Mouse (Mus musculus) embryonic fibroblast, embryonic 13.5 days (primary cell): Measurements from ENCODE around the gene Urad. TPM values are rescaled to one million over a fixed set of nuclear protein-coding genes. Genes with fewer than 3 reads are reported as not detected.

Source experiments
- H3K27ac ChIP-seq: 2 replicates; pipeline ENCODE4 v1.5.1; 2012; ENCODE audit warnings: low read length, control low read depth, inconsistent platforms; ENCODE audit not compliant: insufficient read depth
- H3K4me1 ChIP-seq: 2 replicates; pipeline ENCODE4 v1.6.1; 2011; ENCODE audit warnings: low read length; ENCODE audit not compliant: control insufficient read depth, insufficient read depth
- H3K4me3 ChIP-seq: 2 replicates; pipeline ENCODE4 v1.5.1; 2011; ENCODE audit warnings: mild to moderate bottlenecking, control low read depth, low read length; ENCODE audit not compliant: insufficient read depth
- CTCF ChIP-seq: IDR thresholded peaks from 2 replicates; pipeline ENCODE4 v1.5.1; 2011; ENCODE audit warnings: mild to moderate bottlenecking, control low read depth, low read length, moderate library complexity, borderline replicate concordance; ENCODE audit not compliant: insufficient read depth
- POLR2A ChIP-seq: IDR thresholded peaks from 2 replicates; pipeline ENCODE4 v1.6.1; 2011; ENCODE audit warnings: low read depth, mild to moderate bottlenecking, control low read depth, low read length, moderate library complexity
- polyA plus RNA-seq: library from polyadenylated mRNA; stranded (reverse); fragments of >200 nt; gene quantifications from 2 replicates; pipeline ENCODE4 v1.2.4, GENCODE M21; 2011; ENCODE audit warnings: low read depth; ENCODE audit not compliant: missing spikeins, insufficient read length

The Urad gene
- not detected in 2 replicates for polyA plus RNA-seq

DNA sequence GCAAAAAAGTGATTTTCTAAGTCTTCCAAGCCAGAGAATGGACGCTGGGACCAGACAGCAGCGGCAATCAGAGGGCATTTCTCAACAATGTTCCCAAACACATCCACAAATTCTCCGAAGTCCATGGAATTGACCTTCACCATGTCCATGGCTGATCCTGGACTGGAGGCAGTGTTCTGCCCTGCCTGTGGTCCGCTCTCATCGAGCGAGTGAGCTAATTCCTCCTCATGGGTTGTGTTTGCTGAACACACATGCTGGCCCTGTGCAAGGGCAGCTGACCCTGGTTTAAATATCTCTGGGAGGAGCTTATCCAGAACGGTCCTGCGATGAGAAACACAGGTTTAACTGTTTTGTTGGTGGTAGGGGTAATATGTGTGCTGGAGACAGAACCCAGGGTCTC lies at the start of gene Urad:
TSS of gene Urad (minus strand) at position 258 of the 400 bp plus-strand sequence.
- H3K27ac ChIP-seq, result no peak within 1 kb of the TSS
- TF ChIP-seq POLR2A (no peak), CTCF (no peak)
- no peaks in the 10 kb centered on the region for H3K4me1 ChIP-seq
- H3K4me3 ChIP-seq, result no peak within 1 kb of the TSS

DNA sequence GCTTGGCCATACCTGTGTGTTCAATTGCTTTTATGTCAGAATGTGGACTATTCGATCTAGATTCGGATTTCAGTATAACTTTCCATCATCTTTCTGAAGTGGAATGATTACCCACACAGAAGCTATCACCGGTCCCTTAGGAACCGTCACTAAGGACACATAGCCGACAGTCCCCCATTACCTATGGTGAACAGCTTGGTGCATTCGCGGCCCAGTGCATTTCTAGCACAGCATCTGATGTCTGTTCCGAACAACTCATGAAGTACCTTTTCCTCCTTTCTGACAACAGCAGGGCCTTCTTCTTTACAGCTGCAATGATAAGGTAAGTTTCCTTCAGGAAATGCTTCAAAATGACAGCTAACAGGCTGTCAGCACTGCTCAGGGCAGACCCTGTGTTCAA lies 48.0 kb upstream of the Urad start:
- TF ChIP-seq POLR2A (no peak), CTCF (no peak)
- Histone ChIP-seq H3K4me3 (no peak overlapping the region), H3K4me1 (no peaks in the 10 kb centered on the region), H3K27ac (no peak overlapping the region)

DNA sequence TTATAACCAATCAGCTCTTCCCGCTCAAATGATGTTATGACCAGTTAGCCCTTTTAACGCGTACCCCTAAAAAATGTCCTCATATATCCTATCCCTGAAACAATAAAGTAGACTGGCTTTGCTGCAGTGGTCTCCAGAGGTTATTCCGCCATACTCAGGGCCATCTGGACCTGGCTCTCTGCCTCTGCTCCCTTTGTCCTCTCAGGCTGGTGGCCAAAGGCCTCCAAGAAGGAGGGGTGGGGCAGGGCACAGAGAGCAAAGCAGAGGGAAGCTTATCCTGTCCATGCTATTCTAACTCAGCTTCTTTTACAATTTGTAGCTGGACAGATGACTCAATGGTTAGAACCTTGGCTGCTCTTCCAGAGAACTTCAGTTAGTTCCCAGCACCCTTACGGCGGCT lies 46.0 kb upstream of the Urad start:
- no peak overlapping the region for H3K27ac ChIP-seq
- H3K4me1 ChIP-seq, result no peaks in the 10 kb centered on the region
- no peak overlapping the region for H3K4me3 ChIP-seq
- TF ChIP-seq CTCF (no peak), POLR2A (no peak)

DNA sequence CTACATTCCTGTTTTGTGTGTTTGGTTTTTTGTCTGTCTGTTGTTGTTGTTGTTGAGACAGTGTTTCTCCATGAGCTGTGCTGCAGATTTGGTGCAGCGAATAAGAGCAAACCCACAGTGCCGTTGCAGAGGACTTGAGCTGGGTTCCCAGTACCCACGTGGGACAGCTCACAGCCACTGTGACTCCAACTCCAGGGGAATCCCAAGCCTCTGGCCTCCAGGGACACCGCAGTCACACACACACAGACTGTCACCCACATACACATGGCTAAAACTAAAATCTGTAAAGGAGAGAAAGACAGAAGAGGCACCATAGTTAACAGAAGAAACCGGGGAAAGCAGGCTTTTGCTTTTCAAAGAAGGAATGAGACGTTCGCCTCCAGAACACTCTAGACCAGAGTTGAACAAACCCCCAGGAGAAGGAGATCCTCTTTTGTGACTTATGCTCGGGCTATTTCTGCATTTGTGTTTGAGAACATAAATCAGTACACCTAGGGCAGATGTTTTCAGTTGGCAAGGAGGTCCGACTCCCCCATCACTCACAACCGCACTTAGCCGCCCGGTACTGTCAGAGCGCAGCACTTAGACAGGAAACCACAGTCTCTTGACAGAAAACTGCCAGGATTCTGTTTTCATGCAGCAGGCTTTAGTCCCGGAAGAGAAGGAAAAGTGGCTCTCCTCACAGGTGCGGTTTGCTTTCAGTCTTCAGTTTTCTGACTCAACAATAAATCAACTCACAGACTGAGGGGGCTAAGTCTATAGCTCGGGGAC lies 43.9 kb upstream of the Urad start:
- TF ChIP-seq POLR2A (no peak), CTCF (no peak)
- H3K27ac ChIP-seq, result no peak overlapping the region
- H3K4me3 ChIP-seq, result no peak overlapping the region
- no peaks in the 10 kb centered on the region for H3K4me1 ChIP-seq

DNA sequence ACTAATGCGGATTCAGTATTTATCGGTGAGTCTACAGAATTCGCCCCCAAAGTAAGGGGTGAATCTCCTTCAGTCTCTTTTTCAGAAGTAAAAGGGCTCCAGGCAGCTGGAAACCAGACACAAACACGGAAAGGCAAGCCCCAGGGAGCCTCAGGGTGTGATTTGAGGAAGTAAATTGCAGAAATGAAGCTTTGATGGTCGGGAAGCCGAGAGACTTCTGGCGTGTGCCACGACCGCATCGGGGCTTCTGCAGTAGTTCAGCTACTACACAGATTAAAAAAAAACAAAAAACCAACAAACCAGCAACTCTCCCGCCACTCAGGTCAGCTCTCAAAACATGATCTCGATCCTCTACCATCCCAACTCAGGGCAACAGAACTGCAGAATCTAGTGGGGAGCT lies 40.8 kb upstream of the Urad start:
- H3K27ac ChIP-seq, result no peak overlapping the region
- no peaks in the 10 kb centered on the region for H3K4me1 ChIP-seq
- no peak for TF ChIP-seq CTCF
- no peak for TF ChIP-seq POLR2A
- H3K4me3 ChIP-seq, result no peak overlapping the region

DNA sequence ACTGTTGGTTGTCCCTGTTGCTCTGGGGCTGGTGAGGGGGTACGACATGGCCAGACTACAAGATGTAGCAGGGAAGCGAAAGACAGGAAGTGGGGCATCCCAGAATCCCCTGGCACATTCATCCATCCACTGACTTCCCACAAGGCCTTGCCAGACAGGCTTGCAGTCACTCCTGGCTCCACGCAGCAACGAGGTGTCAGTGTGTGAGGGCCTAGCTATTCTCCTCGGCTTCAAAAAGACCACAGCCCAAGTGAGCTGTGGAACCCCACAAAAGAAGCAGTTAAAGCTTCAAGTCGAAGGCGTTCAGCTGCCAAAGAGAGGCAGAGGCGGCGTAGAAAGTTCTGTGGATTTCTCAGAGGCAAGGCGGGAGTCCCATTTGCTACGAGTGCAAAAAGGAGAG lies 36.2 kb upstream of the Urad start:
- Histone ChIP-seq H3K27ac (no peak overlapping the region), H3K4me3 (no peak overlapping the region), H3K4me1 (no peaks in the 10 kb centered on the region)
- no peak for TF ChIP-seq POLR2A

DNA sequence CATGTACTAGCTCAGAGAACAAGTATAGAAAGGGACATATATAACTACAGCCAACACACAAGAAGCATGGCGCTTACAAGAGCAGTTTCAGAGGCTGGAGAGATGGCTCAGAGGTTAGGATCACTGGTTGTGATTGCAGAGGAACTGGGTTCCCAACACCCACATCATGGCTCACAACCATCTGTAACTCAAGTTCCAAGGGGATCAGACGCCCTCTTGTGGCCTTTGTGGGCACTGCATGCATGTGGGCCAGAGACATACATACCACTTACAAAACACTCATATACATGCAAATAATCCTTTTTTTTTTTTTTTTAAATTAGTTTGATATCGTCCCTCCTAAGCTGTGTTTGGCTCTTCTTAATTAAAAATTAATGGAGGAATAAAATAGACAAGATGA lies 35.3 kb upstream of the Urad start:
- no peaks in the 10 kb centered on the region for H3K4me1 ChIP-seq
- no peak overlapping the region for H3K4me3 ChIP-seq
- TF ChIP-seq CTCF, result peak; percentile 49; the same call in 1 of the 2 replicates
- TF ChIP-seq POLR2A, result no peak
- H3K27ac ChIP-seq, result no peak overlapping the region

DNA sequence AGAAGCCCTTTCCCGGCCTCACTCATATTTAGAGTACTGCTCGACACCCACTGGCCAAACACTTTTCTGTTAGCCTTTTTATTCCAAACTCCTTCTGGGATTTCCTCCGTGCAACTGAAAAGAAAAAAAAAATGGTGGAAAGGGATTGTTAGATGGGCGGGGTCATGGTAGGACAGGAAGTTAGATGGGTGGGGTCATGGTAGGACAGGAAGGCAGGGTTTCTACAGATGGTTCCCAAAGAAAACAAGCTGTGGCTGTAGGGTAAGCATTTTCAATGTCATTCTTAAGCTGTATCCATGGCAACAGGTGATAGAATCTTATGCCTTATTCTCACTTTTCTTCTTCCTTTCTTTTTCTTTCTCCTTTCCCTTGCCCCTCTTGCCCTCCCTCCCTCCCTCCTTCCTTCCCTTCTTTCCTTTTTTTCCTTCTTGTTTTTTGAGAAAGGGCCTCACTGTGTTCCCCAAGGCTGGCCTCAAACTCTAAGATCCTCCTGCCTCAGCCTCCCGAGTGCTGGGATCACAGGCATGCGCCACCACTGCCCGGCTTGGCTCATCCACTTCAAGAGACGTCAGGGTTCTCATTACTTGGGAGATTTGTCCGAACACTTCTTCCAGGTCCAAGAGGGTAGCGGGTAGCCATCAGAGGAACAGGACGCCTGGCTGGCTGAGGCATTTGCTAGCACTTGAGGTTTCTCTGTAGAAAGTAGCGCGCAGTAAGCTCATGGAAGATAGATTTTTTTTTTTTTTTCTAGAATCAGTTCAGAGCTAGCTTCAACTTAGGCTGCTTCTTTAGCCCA lies 34.2 kb upstream of the Urad start:
- TF ChIP-seq CTCF, result no peak
- TF ChIP-seq POLR2A, result no peak
- Histone ChIP-seq H3K27ac (no peak overlapping the region), H3K4me3 (no peak overlapping the region), H3K4me1 (no peaks in the 10 kb centered on the region)

DNA sequence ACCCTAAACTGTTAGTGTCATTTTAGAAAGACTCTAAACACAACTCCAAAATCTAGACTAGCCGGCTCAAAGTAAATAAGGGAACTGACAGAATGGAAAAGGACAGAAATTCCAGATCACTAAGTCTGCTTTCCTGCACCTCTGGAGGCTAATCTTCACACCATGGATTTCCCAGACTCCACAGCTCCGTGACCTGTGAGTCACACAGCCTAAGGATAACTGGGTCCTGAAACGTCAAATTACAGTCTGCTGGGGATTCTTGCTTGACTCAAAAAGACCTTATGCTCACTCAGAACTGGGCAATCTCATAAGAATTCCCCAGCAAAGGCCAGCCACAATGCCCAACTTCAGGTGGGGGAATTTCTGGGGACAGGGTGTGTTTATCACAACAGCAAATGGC lies 33.5 kb upstream of the Urad start:
- H3K4me3 ChIP-seq, result no peak overlapping the region
- no peak overlapping the region for H3K27ac ChIP-seq
- H3K4me1 ChIP-seq, result no peaks in the 10 kb centered on the region
- TF ChIP-seq POLR2A, result no peak

DNA sequence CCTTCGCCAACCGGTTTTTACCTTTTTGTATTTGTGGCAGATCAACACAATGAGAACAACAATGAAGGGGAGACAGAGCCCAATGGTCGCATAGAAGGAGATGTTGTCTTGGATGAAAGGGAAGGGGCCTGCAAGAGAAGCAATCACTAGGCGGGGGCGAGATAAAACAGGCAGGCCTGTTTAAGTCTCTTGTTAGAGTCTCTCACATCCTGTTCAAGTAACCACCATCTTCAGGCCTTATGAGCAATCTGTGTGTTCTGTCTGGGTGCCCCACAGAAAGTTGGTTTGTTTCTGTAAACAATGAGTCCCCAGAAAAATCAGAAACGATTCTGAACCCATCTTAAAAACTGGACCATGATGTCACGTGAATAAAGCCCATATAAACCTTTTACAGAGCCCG lies 32.7 kb upstream of the Urad start:
- Histone ChIP-seq H3K4me1 (no peaks in the 10 kb centered on the region), H3K27ac (no peak overlapping the region), H3K4me3 (no peak overlapping the region)
- TF ChIP-seq CTCF (no peak), POLR2A (no peak)
